Mouse (Mus musculus) megakaryocyte, embryonic 14.5 days (primary cell): Measurements from ENCODE around the gene 2010111I01Rik.

ENCODE experiments used
- FLI1 ChIP-seq: IDR thresholded peaks from 2 replicates; pipeline ENCODE4 v1.6.1; 2012; ENCODE audit warnings: low read length, inconsistent platforms, mixed read lengths
- GATA1 ChIP-seq: IDR thresholded peaks from 3 replicates; pipeline ENCODE4 v1.6.1; 2012; ENCODE audit warnings: mixed read lengths, low read length, inconsistent platforms, borderline replicate concordance

DNA sequence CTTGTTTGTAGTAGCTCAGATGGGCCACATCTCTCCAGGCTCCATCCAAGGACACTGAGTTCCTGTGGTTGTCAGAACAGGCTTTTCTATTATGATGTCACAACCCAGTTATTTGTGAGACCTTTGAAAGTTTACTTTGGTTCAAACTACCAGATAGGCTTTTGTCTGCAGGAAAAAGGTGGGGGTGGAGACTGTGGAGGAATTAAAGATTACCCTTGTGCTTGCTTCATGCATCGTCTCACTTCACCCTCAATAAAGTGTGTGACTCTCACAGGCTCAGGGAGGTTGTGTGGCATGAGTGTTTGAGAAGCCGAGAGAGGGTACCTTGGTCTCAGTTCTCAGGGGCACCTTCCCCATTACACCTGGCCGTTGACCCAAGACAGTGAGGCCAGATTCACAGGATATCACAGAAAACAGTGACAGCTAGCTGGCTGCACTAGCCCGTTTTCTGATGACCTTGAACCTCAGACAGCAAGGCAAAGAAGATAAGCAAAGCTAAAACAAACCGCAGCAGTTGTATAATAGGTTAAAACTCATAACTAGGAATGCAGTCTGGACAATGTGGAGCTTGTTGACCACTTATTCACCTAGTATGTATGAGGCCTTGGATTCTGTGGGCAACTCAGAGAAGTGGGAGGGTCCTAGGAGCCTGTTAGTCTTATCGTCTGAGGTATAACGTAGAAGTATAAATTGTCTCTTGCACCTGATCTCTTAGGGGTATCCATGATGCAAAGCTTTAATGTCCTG, 266.4 kb downstream of the 2010111I01Rik start:
- no peak for TF ChIP-seq GATA1
- no peak for TF ChIP-seq FLI1
